Mouse (Mus musculus) midbrain, postnatal 0 days (tissue): ENCODE measurements around the gene Akap13. TPM values are rescaled to one million over a fixed set of nuclear protein-coding genes. Genes with fewer than 3 reads are reported as not detected.
A peak's percentile ranks its signal among the peaks of the same experiment; 100 is the strongest.

Source experiments
- ATAC-seq: fragments of 200-750 bp; cut with Nextera tagmentation; 2 replicates; pipeline ENCODE4 v1.8.0; 2017; ENCODE audit warnings: moderate number of reproducible peaks, mild to moderate bottlenecking, moderate TSS enrichment, moderate library complexity; ENCODE audit not compliant: low FRiP score
- DNase-seq: peaks from one replicate; pipeline ENCODE4 v3.0.0-alpha.2; 2015; ENCODE audit warnings: low spot score
- H3K27ac ChIP-seq: fragments of 300-500 bp; sonication (generic); 2 replicates; pipeline ENCODE4 v1.5.1; 2014; ENCODE audit warnings: low read depth, mild to moderate bottlenecking, low read length, mixed read lengths
- H3K27me3 ChIP-seq: fragments of 300-500 bp; sonication (generic); 2 replicates; pipeline ENCODE4 v1.6.1; 2014; ENCODE audit warnings: low read length, control low read depth, mixed read lengths; ENCODE audit not compliant: insufficient read depth
- H3K36me3 ChIP-seq: fragments of 300-500 bp; sonication (generic); 2 replicates; pipeline ENCODE4 v1.6.1; 2014; ENCODE audit warnings: low read length, control low read depth, mixed read lengths; ENCODE audit not compliant: insufficient read depth
- H3K4me1 ChIP-seq: fragments of 300-500 bp; sonication (generic); 2 replicates; pipeline ENCODE4 v1.6.1; 2014; ENCODE audit warnings: mild to moderate bottlenecking, control low read depth, antibody characterized with exemption, low read length, mixed read lengths; ENCODE audit not compliant: insufficient read depth
- H3K4me2 ChIP-seq: fragments of 300-500 bp; sonication (generic); 2 replicates; pipeline ENCODE4 v1.6.1; 2014; ENCODE audit warnings: low read depth, mild to moderate bottlenecking, low read length, mixed read lengths; ENCODE audit not compliant: poor library complexity, severe bottlenecking
- H3K4me3 ChIP-seq: fragments of 300-500 bp; sonication (generic); 2 replicates; pipeline ENCODE4 v1.5.1; 2014; ENCODE audit warnings: low read depth, mild to moderate bottlenecking, low read length, moderate library complexity
- H3K9ac ChIP-seq: fragments of 300-500 bp; sonication (generic); replicated peaks from 2 replicates; pipeline ENCODE4 v1.6.1; 2014; ENCODE audit warnings: mild to moderate bottlenecking, low read length, moderate library complexity, mixed read lengths; ENCODE audit not compliant: poor library complexity, severe bottlenecking
- H3K9me3 ChIP-seq: fragments of 300-500 bp; sonication (generic); 2 replicates; pipeline ENCODE4 v1.6.1; 2016; ENCODE audit warnings: low read length, control low read depth
- CTCF ChIP-seq: IDR thresholded peaks from 2 replicates; pipeline ENCODE4 v1.5.1; 2016; ENCODE audit warnings: antibody characterized with exemption, mild to moderate bottlenecking
- WGBS: fragments of 180-500 bp; shearing (Covaris S2); extraction: QIAGEN DNeasy Blood & Tissue Kit; methylation state at CpG from one replicate; pipeline ENCODE4 v1.1.7; 2014; 5-methylcytosine and 5-hydroxymethylcytosine counted together
- polyA plus RNA-seq: library from polyadenylated mRNA; unstranded; fragments of >200 nt; fragmentation: Nextera tagmentation; extraction: Ambion mirVana; gene quantifications from 2 replicates; pipeline ENCODE4 v1.2.1, GENCODE M21; 2015
- total RNA-seq: library from RNA; depleted of rRNA; stranded (reverse); fragments of >200 nt; gene quantifications from 2 replicates; pipeline ENCODE4 v1.2.3, GENCODE M21; 2014

The Akap13 gene
- total and polyA plus RNA-seq, 2 experiments from 2014 or later: 11.7 to 24.6 TPM

GRCm38 (mm10) chr7:75684976-75685375, 229.6 kb downstream of the Akap13 start:
- no peak overlapping the region for H3K27ac ChIP-seq
- no peak overlapping the region for H3K4me3 ChIP-seq
- DNase-seq: no peak
- WGBS: 79% methylated on average over 3 of the region's 3 CpGs
- TF ChIP-seq CTCF: no peak
- ATAC-seq: no peak
- no peaks in the 10 kb centered on the region for H3K4me1 ChIP-seq
- no peaks in the 10 kb centered on the region for H3K36me3 ChIP-seq
- H3K4me2 ChIP-seq: no peak overlapping the region
- H3K9ac ChIP-seq: no peak overlapping the region
- H3K27me3 ChIP-seq: no peaks in the 10 kb centered on the region
- H3K9me3 ChIP-seq: no peaks in the 10 kb centered on the region

GRCm38 (mm10) chr7:75686046-75686826, 230.9 kb downstream of the Akap13 start:
- ATAC-seq (no peak), DNase-seq (no peak)
- H3K4me1 ChIP-seq: no peaks in the 10 kb centered on the region
- no peaks in the 10 kb centered on the region for H3K27me3 ChIP-seq
- H3K9ac ChIP-seq: no peak overlapping the region
- no peak overlapping the region for H3K4me3 ChIP-seq
- TF ChIP-seq CTCF: no peak
- no peaks in the 10 kb centered on the region for H3K36me3 ChIP-seq
- no peak overlapping the region for H3K27ac ChIP-seq
- H3K9me3 ChIP-seq: no peaks in the 10 kb centered on the region
- no peak overlapping the region for H3K4me2 ChIP-seq
- 91% methylated on average over 7 of the region's 7 CpGs for WGBS

- 92% methylated on average over 1 of the region's 1 CpGs for WGBS
- no peak for DNase-seq
- no peak overlapping the region for H3K4me2 ChIP-seq
- TF ChIP-seq CTCF: no peak
- no peak overlapping the region for H3K27ac ChIP-seq
- H3K4me1 ChIP-seq: no peaks in the 10 kb centered on the region
- H3K27me3 ChIP-seq: no peaks in the 10 kb centered on the region
- H3K4me3 ChIP-seq: no peak overlapping the region
- no peak overlapping the region for H3K9ac ChIP-seq
- H3K9me3 ChIP-seq: no peaks in the 10 kb centered on the region
- no peak for ATAC-seq
- H3K36me3 ChIP-seq: no peaks in the 10 kb centered on the region
Observed at GRCm38 (mm10) chr7:75686827-75687164, 231.5 kb downstream of the Akap13 start.

- H3K9ac ChIP-seq: no peak overlapping the region
- no peak for ATAC-seq
- peak; percentile 36 for TF ChIP-seq CTCF
- no peaks in the 10 kb centered on the region for H3K4me1 ChIP-seq
- no peaks in the 10 kb centered on the region for H3K27me3 ChIP-seq
- no peak for DNase-seq
- 87% methylated on average over 3 of the region's 3 CpGs for WGBS
- no peak overlapping the region for H3K27ac ChIP-seq
- H3K9me3 ChIP-seq: no peaks in the 10 kb centered on the region
- no peak overlapping the region for H3K4me3 ChIP-seq
- H3K36me3 ChIP-seq: no peaks in the 10 kb centered on the region
- no peak overlapping the region for H3K4me2 ChIP-seq
Observed at GRCm38 (mm10) chr7:75688144-75688543, 232.8 kb downstream of the Akap13 start.

GRCm38 (mm10) chr7:75694777-75695176, 239.4 kb downstream of the Akap13 start:
- H3K4me2 ChIP-seq: no peak overlapping the region

GRCm38 (mm10) chr7:75699836-75700235, 244.5 kb downstream of the Akap13 start:
- Histone ChIP-seq H3K4me3 (no peak overlapping the region), H3K27me3 (no peaks in the 10 kb centered on the region), H3K4me2 (no peak overlapping the region), H3K36me3 (no peaks in the 10 kb centered on the region; the same call in none of the 2 replicates), H3K9me3 (no peaks in the 10 kb centered on the region), H3K4me1 (no peaks in the 10 kb centered on the region), H3K9ac (no peak overlapping the region), H3K27ac (no peak overlapping the region)
- no peak for ATAC-seq
- DNase-seq: no peak
- WGBS: 91% methylated on average over 5 of the region's 5 CpGs
- TF ChIP-seq CTCF: no peak

More at GRCm38 (mm10) chr7:75694777-75695176, 239.4 kb downstream of the Akap13 start:
- no peaks in the 10 kb centered on the region for H3K4me1 ChIP-seq
- no peaks in the 10 kb centered on the region for H3K27me3 ChIP-seq
- no peak for TF ChIP-seq CTCF
- H3K9me3 ChIP-seq: no peaks in the 10 kb centered on the region
- H3K36me3 ChIP-seq: no peaks in the 10 kb centered on the region; the same call in 1 of the 2 replicates
- H3K27ac ChIP-seq: no peak overlapping the region
- no peak for DNase-seq
- ATAC-seq: no peak
- 86% methylated on average over 5 of the region's 5 CpGs for WGBS
- H3K4me3 ChIP-seq: no peak overlapping the region
- no peak overlapping the region for H3K9ac ChIP-seq
